Mouse (Mus musculus): Measurements from ENCODE around the gene Cyp46a1. TPM values are rescaled to one million over a fixed set of nuclear protein-coding genes. Genes with fewer than 3 reads are reported as not detected.

Cyp46a1 gene
- polyA plus RNA-seq (2011; ENCODE audit: insufficient read length, low read depth, missing spikeins), result 1.8 and 3.4 TPM in 2 replicates

- Histone ChIP-seq H3K4me3 (ENCODE audit: insufficient read depth, low read length) (peak within 1 kb of the TSS; percentile 53), H3K4me1 (ENCODE audit: control insufficient read depth, insufficient read depth, low read length) (no peaks in the 10 kb centered on the region; the same call in 1 of the 2 replicates), H3K27ac (ENCODE audit: insufficient read depth, low read length) (peak within 1 kb of the TSS; percentile 2; the same call in 1 of the 2 replicates)
- TF ChIP-seq CTCF (IDR thresholded peaks at IDR 0.05; ENCODE audit: borderline replicate concordance, insufficient read depth, low read length), result no peak
- peak; percentile 35; the same call in 1 of the 2 replicates for TF ChIP-seq POLR2A (IDR thresholded peaks at IDR 0.05; ENCODE audit: low read depth, low read length)
Measured at GRCm38 (mm10) chr12:108333895-108334445, at the start of gene Cyp46a1. Gene Cyp46a1 (plus strand): TSS chr12:108334381.

GRCm38 (mm10) chr12:108284455-108285224 is 49.5 kb upstream of the Cyp46a1 start:
- Histone ChIP-seq H3K27ac (ENCODE audit: insufficient read depth, low read length) (no peak overlapping the region), H3K4me1 (ENCODE audit: control insufficient read depth, insufficient read depth, low read length) (no peaks in the 10 kb centered on the region), H3K4me3 (ENCODE audit: insufficient read depth, low read length) (no peak overlapping the region)
- TF ChIP-seq POLR2A (IDR thresholded peaks at IDR 0.05; ENCODE audit: low read depth, low read length), result no peak
- no peak for TF ChIP-seq CTCF (IDR thresholded peaks at IDR 0.05; ENCODE audit: borderline replicate concordance, insufficient read depth, low read length)

GRCm38 (mm10) chr12:108285225-108286011 is 48.8 kb upstream of the Cyp46a1 start:
- no peaks in the 10 kb centered on the region for H3K4me1 ChIP-seq (ENCODE audit: control insufficient read depth, insufficient read depth, low read length)
- H3K4me3 ChIP-seq (ENCODE audit: insufficient read depth, low read length), result no peak overlapping the region
- no peak overlapping the region for H3K27ac ChIP-seq (ENCODE audit: insufficient read depth, low read length)
- TF ChIP-seq POLR2A (IDR thresholded peaks at IDR 0.05; ENCODE audit: low read depth, low read length), result no peak
- no peak for TF ChIP-seq CTCF (IDR thresholded peaks at IDR 0.05; ENCODE audit: borderline replicate concordance, insufficient read depth, low read length)

- no peak for TF ChIP-seq CTCF (IDR thresholded peaks at IDR 0.05; ENCODE audit: borderline replicate concordance, insufficient read depth, low read length)
- no peak for TF ChIP-seq POLR2A (IDR thresholded peaks at IDR 0.05; ENCODE audit: low read depth, low read length)
- Histone ChIP-seq H3K4me1 (ENCODE audit: control insufficient read depth, insufficient read depth, low read length) (no peaks in the 10 kb centered on the region), H3K4me3 (ENCODE audit: insufficient read depth, low read length) (no peak overlapping the region), H3K27ac (ENCODE audit: insufficient read depth, low read length) (no peak overlapping the region)
Measured at GRCm38 (mm10) chr12:108286381-108286780, 47.8 kb upstream of the Cyp46a1 start.

GRCm38 (mm10) chr12:108287011-108287410 is 47.2 kb upstream of the Cyp46a1 start:
- H3K27ac ChIP-seq (ENCODE audit: insufficient read depth, low read length), result no peak overlapping the region
- no peaks in the 10 kb centered on the region for H3K4me1 ChIP-seq (ENCODE audit: control insufficient read depth, insufficient read depth, low read length)
- TF ChIP-seq POLR2A (IDR thresholded peaks at IDR 0.05; ENCODE audit: low read depth, low read length) (no peak), CTCF (IDR thresholded peaks at IDR 0.05; ENCODE audit: borderline replicate concordance, insufficient read depth, low read length) (no peak)
- no peak overlapping the region for H3K4me3 ChIP-seq (ENCODE audit: insufficient read depth, low read length)

- TF ChIP-seq CTCF (IDR thresholded peaks at IDR 0.05; ENCODE audit: borderline replicate concordance, insufficient read depth, low read length) (no peak), POLR2A (IDR thresholded peaks at IDR 0.05; ENCODE audit: low read depth, low read length) (no peak)
- Histone ChIP-seq H3K4me3 (ENCODE audit: insufficient read depth, low read length) (no peak overlapping the region), H3K4me1 (ENCODE audit: control insufficient read depth, insufficient read depth, low read length) (no peaks in the 10 kb centered on the region), H3K27ac (ENCODE audit: insufficient read depth, low read length) (no peak overlapping the region)
Measured at GRCm38 (mm10) chr12:108288127-108288880, 45.9 kb upstream of the Cyp46a1 start.

- no peak for TF ChIP-seq POLR2A (IDR thresholded peaks at IDR 0.05; ENCODE audit: low read depth, low read length)
- H3K4me3 ChIP-seq (ENCODE audit: insufficient read depth, low read length), result no peak overlapping the region
Measured at GRCm38 (mm10) chr12:108292419-108292818, 41.8 kb upstream of the Cyp46a1 start.

GRCm38 (mm10) chr12:108292957-108293356 is 41.2 kb upstream of the Cyp46a1 start:
- Histone ChIP-seq H3K4me3 (ENCODE audit: insufficient read depth, low read length) (no peak overlapping the region), H3K4me1 (ENCODE audit: control insufficient read depth, insufficient read depth, low read length) (no peaks in the 10 kb centered on the region), H3K27ac (ENCODE audit: insufficient read depth, low read length) (no peak overlapping the region)
- TF ChIP-seq CTCF (IDR thresholded peaks at IDR 0.05; ENCODE audit: borderline replicate concordance, insufficient read depth, low read length), result peak; percentile 68
- no peak for TF ChIP-seq POLR2A (IDR thresholded peaks at IDR 0.05; ENCODE audit: low read depth, low read length)

More at GRCm38 (mm10) chr12:108292419-108292818, 41.8 kb upstream of the Cyp46a1 start:
- H3K27ac ChIP-seq (ENCODE audit: insufficient read depth, low read length), result no peak overlapping the region
- no peaks in the 10 kb centered on the region for H3K4me1 ChIP-seq (ENCODE audit: control insufficient read depth, insufficient read depth, low read length)

- Histone ChIP-seq H3K4me3 (ENCODE audit: insufficient read depth, low read length) (no peak overlapping the region), H3K27ac (ENCODE audit: insufficient read depth, low read length) (no peak overlapping the region), H3K4me1 (ENCODE audit: control insufficient read depth, insufficient read depth, low read length) (no peaks in the 10 kb centered on the region)
- no peak for TF ChIP-seq CTCF (IDR thresholded peaks at IDR 0.05; ENCODE audit: borderline replicate concordance, insufficient read depth, low read length)
- no peak for TF ChIP-seq POLR2A (IDR thresholded peaks at IDR 0.05; ENCODE audit: low read depth, low read length)
Measured at GRCm38 (mm10) chr12:108294620-108295019, 39.6 kb upstream of the Cyp46a1 start.

Data from embryonic fibroblast, embryonic 13.5 days (primary cell).